Mouse (Mus musculus) cerebellum, adult 9-11 months (tissue): ENCODE data around the gene Zfp612.
"Not testable (repeated sequence)": the region's sequence is repeated elsewhere in the genome, so short reads cannot be mapped to it uniquely, and the experiment has no call there.

Source experiments
- DNase-seq: peaks from one replicate; pipeline ENCODE4 v3.0.0; 2022

Gene Zfp612

DNA sequence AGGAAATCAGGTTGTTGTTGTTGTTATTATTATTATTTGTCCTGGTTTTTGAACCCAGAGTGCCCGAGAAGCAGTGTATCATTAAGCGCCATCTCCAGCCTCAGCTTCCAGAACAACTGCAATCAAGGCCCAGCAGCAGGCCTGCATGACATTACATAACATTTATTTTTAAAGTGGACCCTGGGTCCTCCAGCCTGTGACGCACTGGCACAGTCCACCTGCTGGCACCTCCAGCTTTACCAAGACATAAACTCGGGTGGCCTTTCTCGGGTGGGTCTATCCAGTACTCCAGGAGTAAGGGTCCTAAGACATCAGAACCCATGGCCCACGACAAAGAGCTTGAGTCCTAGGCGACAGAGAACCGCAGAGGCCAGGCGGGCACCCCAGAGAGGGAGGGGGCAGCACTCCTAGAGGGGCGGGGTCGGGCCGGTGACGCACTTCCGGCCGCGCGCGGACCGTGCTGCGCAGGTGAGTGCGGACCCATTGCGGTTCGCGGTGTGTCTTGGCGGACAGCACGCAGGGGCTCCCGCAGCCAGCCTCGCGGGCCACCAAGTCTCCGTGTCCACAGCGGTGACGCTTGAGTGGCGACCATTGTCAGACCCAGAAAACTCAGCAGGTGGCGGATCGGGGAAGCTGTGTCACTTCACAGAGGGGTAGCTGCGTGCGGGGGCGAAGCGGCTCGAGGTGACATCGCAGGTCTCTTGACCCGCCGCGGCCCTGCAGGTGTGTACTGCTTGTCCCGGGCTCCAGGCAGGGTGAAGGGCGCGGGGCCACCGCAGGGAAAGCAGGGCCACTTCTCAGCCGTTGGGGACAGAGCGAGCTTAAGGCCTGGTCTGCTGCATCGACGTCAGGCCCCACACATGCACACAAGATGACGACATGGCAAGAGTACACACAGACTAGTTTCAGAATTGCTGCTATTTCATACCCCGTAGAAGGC, at the start of gene Zfp612:
Gene Zfp612, plus strand, starts transcription at position 465 of the 940 bp plus-strand sequence.
- peak; percentile 88 for DNase-seq

DNA sequence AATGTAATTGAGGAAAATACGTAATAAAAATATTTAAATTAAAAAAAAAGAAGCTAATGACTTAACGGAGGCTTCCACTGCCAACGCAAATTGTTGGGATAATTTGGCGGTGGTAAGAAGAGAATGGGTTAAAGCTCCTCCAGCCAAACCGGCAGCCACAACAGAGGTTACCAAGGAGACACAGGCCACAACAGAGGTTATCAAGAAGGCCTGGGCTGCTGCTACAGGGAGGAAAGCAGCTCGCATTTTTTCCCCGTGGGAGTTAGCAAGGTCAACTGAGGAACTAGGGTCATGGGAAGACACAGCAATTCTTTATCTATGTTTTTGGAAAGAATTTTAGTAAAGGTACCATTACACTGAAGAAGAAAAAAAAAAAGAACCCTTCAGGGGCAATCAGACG, 45.8 kb upstream of the Zfp612 start:
- not testable (repeated sequence) for DNase-seq

DNA sequence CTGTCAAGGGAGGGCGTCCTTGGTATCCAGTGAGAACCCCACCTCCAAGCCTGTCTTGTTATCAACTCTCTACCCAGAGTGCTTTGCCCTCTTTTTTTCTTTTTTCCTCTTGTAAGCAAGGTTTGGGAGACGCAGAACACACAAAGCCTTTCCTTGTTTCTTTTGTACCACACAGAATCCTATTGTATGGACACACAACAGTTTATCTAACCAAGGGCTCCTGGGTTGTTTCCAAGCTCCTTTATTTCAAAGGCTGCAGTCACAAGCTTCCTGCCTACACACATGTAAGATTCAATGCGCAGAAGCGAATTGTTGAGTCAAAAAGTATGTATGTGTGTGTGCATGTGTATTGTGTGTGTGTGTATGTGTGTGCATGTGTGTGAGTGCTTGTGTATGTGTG, 45.2 kb upstream of the Zfp612 start:
- no peak for DNase-seq

DNA sequence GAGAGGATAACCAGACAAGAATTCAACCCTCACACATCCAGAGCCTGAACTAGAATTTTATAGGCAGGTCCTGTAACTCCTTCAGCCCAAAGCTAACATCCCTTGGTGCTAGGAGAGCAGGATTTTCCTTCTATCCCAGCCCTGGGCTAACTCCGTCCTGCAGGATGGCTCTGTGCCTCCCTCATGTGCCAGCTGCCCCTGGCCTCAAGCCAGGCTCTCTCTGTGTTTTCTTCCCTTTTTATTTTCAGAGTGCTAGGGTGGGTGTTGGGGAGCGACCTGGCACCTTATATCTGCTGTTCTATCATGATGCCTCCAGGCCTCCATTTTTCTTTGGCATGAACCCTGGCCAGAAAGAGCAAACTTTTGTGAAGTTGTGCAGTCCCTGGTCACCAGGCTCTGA, 43.4 kb upstream of the Zfp612 start:
- DNase-seq = no peak

DNA sequence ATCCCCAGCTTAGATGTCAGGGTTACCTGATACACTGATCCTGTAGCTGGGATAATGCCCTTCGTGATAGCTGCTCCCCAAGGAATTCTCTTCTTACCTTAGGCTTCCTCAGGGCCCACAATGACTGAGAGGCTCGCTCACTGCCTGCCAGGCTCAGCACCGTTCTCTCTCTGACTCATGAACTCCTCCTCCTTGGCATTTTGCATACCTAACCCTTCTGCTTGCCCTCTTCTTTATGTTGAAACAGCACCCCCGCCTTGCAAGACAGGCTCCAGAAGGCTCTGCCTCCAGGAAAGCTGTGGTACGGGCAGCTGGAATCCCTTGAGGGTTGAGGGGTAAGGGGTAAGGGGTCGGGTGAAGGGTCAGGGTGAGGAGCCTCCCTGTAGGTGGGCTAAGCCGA, 40.3 kb upstream of the Zfp612 start:
- no peak for DNase-seq

DNA sequence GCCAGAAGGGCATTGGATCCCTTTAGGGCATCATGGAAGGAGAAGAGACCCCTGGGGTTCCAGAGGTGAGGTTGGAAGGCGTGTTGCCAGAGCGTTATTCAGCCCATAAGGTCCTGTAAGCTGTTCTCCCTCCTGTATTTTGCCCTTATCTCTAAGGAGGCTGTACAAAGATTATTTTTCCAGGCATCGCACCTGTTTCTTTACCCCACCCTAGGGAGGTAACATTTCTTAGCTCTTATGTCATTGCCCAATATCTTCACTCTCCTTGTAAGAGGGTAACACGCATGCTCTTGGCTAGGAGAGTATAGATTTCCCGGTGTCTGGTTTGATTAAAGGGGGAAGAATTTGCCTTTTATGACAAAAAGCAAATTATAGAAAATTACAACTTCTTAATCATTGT, 39.9 kb upstream of the Zfp612 start, which contains the start of gene Chst4:
Gene Chst4, minus strand, starts transcription at position 82 of the 400 bp plus-strand sequence.
- DNase-seq = no peak

DNA sequence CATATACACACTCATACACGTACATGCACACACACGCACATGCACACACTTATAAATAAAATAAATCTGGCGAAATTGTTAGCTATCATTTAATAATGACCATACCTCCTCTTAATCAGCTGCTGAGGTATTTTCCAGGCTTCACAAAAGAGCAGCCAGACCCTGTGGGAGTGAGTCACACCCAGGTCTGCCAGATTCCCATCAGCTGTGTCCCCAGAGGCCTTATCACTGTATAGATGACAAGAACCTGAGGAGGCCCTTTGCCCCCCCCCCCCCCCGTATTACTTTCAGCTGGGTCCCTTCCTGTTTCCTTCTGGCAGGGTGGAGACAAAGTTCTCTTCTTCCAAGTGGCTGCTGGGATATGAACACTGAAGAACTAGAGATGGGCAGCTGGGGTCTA, 39.0 kb upstream of the Zfp612 start:
- DNase-seq = no peak

DNA sequence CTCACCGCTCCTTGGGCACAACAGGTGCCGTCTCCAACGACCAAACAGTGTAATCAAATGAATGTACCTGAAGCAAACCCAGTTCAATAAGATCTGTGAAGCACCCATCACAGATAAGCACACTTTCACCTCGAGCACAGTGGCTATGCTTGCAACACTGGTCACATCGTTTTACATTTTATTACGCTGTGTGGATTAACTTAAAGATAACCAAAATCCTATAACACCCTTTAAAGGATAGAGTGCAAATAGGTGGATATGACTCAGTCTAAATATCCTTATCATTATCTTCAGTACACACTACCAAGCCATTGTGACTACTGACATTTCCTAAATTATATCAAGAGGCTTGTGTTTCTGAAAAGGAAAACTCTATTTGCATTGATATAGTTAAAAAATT, 28.3 kb upstream of the Zfp612 start:
- no peak for DNase-seq

DNA sequence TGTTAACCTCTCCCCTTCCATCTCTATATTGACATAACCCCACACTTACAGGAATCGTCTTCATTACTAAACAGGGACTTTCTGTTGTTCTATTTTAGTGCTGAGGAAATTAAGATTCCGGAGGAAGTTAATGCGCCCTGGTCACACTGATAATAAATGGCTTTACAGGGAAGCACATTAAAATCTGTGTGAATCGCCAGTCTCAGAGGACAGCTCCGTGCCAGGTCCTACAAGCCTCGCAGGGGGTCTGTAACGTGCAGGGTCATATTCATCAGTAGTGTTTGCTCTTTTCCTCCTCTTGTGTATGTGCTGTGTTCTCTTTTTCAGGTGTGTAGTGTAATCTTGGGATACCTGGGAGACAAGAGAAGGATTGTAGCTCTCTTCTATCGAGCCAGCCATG, 21.3 kb upstream of the Zfp612 start:
- no peak for DNase-seq

DNA sequence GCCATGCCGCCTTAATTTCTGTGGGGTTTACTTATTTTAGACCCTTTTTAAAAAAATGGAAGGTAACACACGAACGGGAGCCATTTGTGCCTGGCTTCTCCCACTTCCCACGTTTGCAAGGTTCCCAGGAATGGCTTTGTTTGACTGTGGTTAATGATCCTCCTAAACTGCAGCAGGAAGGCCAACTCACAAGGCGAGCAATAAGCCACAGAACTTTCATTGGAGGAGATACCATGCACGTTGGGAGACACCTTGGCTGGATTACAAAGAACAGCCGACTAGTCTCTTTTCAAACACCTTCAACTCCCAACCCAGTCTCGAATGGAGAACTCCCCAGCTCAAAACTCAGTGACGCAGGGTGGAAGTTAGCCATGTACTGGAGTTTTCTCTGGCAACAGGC, 15.4 kb upstream of the Zfp612 start:
- DNase-seq = no peak

DNA sequence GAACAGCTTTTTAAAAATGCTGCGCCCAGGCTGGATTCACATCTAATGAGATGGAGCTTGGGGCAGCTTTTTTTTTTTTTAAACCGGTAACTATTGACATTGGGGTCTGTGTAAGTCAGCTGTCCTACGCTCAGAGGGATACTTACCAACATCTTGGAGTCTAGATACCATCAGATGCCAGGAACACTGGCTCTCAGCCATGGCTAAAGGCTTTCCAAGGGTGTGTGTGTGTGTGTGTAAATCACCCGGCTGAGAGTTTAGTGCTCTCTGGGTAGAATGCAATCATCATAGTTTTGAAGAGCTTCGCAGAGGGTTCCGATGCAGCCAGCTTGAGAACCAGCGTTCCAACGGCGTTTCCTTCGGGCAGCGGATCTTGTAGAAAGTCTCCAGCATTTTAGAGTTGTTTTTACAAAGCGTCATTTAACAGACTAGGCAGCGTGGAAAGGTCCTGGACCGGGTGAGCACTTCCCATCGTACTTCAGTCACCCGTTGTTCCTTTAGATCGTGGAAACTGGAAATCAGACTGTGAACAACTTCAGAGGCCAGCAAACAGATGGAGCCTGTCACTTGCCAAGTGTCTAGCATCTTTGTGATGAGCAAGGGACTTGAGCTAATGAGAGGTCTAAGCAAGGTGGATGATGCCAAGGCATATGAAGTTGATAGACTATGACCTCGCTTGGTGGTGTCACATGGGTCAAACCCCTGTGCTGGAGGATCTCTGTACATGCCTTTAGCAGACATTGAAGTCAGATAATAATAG, 14.8 kb upstream of the Zfp612 start:
- DNase-seq = no peak

DNA sequence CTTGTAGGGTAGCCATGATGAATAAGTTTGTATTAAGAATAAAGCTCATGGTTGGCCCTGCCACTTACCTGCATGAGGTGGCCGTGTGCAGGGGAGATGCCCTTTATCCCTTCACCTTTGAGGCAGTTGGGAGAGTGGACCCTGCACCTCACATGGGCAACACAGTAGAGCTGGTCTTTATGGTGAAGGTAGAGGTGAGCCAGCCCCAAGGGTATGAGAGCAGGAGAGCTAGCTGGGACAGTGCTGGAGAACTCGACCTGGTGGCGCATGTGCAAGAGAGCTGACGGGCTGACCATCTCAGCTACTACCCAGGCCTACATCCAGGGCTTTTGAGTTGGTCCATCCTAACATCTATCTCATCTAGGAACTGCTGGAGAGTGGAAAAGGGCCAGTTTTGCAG, 13.9 kb upstream of the Zfp612 start:
- no peak for DNase-seq

DNA sequence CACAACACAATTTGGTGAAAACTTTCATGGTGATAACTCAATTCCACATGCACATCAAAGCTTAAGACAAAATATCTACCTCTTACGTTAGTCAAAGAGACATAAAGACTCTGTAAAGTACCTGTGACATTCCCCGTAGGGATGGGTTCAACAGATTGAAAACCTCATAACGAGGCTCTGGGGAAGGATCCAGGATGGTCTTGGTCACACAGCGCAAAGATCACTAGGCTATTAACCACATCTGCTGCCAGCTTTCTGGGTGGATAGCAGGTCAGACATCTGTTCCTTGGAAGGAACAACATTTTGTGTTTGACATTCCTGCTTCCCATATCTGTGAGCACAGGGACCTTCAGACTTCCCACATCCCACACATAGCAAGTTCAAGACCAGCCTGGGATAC, 9.8 kb upstream of the Zfp612 start:
- no peak for DNase-seq

DNA sequence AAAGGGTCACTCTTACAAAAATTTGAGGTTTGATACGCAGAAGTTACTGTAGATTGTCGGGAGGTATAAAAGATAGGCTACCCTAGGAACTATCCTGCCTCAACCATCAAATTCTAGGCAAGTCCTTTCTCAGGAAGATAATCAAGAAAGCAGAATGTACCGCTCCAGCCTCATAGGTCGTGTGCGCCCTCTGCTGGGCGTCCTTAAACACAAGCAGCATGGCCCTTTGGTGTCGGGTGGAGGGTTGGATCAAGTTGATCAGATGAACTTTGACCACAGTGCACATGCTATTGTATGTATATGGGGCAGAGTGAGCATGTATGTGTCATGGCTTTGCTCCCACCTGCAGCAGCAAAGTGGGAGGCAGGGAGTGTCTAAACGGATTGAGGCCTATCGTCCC, 7.9 kb upstream of the Zfp612 start:
- peak; percentile 46 for DNase-seq

DNA sequence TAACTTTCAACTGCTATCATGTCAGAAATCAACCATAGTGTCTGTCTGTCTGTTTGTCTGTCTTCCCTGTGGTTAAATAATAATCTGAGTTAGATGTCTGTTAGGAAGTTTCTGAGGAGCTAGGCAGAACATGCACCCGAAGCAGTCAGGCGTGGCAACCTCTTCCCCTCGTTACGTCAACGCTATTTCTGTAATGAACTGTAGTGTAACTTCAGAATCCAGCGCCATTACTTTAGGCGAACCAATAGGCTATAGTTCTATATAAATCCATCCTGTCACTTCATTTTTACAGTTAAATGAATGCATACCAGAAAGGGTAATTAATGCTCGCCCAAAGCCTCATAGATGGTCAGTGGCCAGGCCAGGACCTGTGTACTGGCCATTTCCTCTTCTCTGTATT, 5.0 kb upstream of the Zfp612 start:
- no peak for DNase-seq

DNA sequence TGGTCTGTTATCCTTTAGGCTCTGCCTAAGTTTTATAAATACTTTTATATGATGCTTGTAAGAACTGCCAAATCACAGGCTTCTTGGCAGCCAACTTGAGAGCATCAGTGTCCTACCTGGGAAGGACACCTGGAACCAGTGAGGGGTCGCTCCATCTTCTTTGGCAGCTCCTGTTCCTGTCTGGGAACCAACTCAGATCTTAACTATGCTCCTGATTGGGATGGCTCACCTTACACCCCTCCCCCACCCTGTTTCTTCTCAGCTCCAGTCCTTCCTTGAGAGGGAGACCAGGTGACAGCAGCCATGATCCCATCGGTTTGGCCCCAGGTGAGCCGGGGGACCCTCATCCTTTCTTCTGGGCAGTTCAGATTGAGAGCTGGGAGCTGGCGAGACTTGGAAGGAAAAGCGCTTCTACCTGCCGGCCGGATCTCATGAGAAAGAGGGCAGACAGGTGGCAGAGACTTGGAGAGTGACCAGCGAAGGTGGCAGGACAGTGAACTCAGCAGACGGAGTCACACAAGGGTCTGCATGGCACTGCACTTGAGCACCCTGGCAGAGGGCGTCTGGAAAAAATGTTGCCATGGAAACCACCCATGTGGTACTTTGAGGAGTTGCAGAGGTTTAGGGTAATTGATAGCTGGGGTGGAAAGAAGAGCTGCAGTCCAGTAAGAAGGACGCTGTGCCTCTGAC, 3.0 kb downstream of the Zfp612 start:
- DNase-seq = peak; percentile 42

DNA sequence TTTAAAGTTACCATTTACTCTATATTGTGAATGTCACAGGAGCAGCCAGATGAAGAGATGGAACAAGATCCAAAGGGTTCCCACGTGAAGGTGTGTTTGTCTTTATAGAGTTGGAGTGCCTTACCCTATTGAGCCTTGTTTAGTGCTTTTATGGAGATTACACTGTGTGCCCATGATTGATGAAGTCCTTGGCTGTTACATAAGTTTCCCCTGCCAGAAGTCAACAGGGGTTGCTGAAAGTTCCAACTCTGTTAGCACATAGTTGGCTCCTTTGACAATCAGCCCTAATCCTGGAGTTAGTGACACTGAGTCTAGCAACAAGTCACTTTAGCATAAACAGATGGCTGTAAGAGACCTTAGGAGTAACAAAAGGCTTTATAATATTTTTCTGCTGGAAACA, 12.3 kb downstream of the Zfp612 start:
- no peak for DNase-seq

DNA sequence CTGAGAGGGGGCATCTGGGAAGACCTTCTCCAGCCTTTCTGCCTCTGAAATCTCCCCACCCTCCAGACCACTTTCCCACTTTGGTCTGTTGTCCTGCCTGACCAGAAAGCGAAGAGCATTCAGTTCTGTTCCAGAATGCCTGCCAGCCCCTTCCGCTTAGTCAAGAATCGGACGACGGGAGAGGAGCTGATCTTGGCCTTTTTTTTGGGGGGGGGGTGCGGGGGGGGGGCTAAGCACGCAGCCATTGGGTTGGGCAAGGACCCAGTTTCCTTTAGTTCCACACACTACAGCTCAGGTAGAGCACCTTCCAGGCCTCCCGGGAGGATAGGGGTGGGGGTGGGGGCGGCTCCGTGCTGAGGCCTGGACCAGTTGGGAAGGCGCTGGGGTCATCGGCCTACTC, 21.4 kb downstream of the Zfp612 start, which contains the start of gene Gm21964:
Gene Gm21964, plus strand, starts transcription at position 301 of the 400 bp plus-strand sequence.
- DNase-seq = no peak

DNA sequence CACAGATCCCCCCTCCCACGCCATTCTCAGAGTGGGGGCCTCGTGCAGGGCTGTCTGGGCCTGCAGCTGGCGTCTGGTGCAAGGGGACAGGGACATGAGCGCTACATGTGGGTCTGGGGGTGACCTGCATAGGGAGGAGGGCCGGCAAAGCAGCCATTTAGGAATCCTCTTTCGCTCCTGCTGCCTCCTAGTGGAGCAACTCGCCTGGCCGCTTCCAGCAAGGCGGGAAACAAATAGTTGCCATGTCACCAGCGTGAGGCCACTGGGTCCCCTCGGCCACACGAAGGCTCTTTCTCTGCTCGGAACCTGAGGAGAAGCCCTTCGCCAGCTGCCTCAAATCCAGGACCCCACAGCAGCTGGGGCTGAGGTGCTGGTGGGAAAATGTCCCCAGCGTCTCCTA, 22.1 kb downstream of the Zfp612 start:
- no peak for DNase-seq

DNA sequence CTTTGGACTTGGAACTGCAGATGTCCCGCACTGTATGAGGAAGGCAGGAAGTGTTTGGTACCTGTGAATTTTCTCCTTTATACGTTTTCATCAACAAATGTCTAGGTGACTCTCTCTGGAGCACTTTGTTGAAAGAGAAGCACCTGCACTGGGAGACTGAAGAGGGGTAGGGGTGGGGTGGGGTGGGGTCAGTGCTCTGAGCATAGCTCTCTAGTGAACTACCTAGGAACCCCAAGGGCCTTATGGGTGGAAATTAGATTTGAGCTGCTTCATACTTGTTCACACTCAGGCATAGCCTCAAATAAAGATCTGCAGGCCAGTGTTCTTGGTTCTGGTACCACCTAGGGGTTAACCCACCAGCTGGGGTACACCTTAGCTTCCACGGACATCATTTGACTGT, 23.1 kb downstream of the Zfp612 start, which contains the start of gene Gm17720:
Gene Gm17720, minus strand, starts transcription at position 101 of the 400 bp plus-strand sequence.
- no peak for DNase-seq

DNA sequence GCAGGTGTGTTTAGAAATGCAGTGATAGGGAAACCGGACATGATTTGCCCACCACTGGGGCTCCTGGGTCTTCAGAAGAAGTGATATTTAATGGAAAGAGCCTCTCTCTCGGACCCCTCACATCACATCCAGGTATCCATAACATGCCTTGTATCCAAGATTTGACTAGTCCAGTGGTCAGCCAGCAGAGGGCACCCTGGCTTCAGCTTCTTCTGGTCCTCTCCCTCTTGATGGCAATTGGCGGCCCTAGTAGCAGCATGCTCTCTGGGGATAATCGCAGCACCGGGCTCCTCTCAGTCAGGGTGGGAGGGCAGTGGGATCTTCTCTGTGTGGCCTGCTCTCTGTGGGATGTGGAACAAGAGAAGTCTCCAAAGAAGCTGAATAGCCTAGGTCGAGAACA, 40.2 kb downstream of the Zfp612 start:
- peak; percentile 52 for DNase-seq

DNA sequence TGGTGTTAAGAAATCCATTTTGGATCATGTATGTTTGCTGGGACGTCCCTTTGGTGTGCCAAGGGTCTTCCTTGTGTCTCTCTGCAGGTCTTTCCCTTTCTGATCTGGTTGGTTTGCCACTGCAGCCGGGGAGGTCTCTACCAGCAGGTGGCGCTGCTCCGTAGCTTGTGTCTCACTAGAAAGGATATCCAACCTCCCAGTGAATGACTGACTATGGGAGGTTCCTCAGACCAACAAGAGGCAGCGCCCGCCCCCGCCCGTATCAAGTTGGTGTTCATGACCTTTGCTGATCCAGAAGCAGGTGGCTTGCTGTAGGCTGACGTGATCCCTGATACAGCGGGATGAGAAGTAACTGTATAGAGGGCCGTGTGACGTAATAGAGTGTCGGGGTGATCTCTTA, 51.0 kb downstream of the Zfp612 start:
- peak; percentile 78 for DNase-seq

DNA sequence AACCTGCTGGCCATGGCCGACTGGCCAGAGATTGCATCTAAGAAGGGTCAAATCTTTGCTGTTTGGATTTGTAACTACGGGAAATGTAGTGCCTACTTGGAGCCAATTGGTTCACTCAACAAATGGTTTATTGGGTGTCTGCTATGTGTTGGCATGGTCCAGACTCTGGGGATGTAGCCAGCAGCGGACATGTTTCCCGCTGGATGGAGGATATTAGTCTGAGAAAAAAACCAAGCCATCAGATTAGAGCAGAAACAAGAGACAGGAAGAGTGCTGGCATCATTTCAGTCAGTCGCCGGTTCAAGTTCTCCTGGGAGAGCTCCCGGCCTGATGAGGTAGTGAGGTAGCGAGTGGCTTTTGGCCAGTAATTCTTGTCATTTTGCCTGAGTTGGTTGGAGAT, 54.7 kb downstream of the Zfp612 start:
- DNase-seq = no peak
